10 mouse cellular contexts compared by ENCODE assay signal in genomic region chr2:75150986-75151385, GRCm38 (mm10).
A peak's percentile ranks its signal among the peaks of the same experiment; 100 is the strongest.
DNase-seq lines count a peak whose midpoint lies in the region; ATAC-seq and TF ChIP-seq lines count a peak whose summit lies in the region.
"Had no signal": no experiment of that assay in that cellular context is flagged by ENCODE, and none has a peak within 500 bp of the region (broad histone marks: within the 10 kb centered on the region; RNA-seq: fewer than 3 reads in every experiment).

No protein-coding gene starts in this region.

- no peak overlapping the region for H3K4me3 ChIP-seq in midbrain, embryonic 11.5 days (ENCODE audit: low read depth, low read length)
- no peak overlapping the region for H3K4me3 ChIP-seq in midbrain, embryonic 15.5 days
- no peak overlapping the region for H3K4me3 ChIP-seq in lung, adult 2 months (replicated peaks; ENCODE audit: extremely low read depth, low read depth, low read length)
- H3K4me3 ChIP-seq: heart, embryonic 13.5 days; midbrain, embryonic 12.5 days had no signal

- H3K4me1 ChIP-seq in midbrain, embryonic 11.5 days (ENCODE audit: control insufficient read depth, insufficient read depth, low read length): no peaks in the 10 kb centered on the region
- H3K4me1 ChIP-seq in midbrain, embryonic 15.5 days: no peaks in the 10 kb centered on the region
- no peaks in the 10 kb centered on the region; the same call in 1 of the 2 replicates for H3K4me1 ChIP-seq in lung, adult 2 months (ENCODE audit: control insufficient read depth, insufficient read depth, low read length)
- H3K4me1 ChIP-seq: midbrain, embryonic 12.5 days had no signal

- peak; percentile 18 to 72 for DNase-seq in adrenal gland, adult (ENCODE audit: inconsistent age in 2 of 2, low spot score in 1 of 2)
- DNase-seq in adrenal gland, adult 8-10 months: no peak
- DNase-seq in midbrain, embryonic 11.5 days (ENCODE audit: low spot score, missing footprints): peak; percentile 89
- DNase-seq in cerebellum, adult 9-11 months: peak; percentile 5
- peak; percentile 54 to 57 for DNase-seq in heart, postnatal 36 days
- peak; percentile 22 for DNase-seq in lung, adult 2 months
- DNase-seq in thymus, postnatal 14 days: peak; percentile 68

- no peak for TF ChIP-seq POLR2A in lung, adult 2 months (IDR thresholded peaks at IDR 0.05; ENCODE audit: borderline replicate concordance, extremely low read depth, low read depth, low read length)

- H3K4me2 ChIP-seq in midbrain, embryonic 11.5 days: no peak overlapping the region
- no peak overlapping the region for H3K4me2 ChIP-seq in midbrain, embryonic 15.5 days
- H3K4me2 ChIP-seq: heart, embryonic 13.5 days; midbrain, embryonic 12.5 days had no signal

- 0 out of 2 replicates have a peak, but pooled peaks cover 2% of the 10 kb centered on the region for H3K27me3 ChIP-seq in midbrain, embryonic 11.5 days (ENCODE audit: control insufficient read depth, insufficient read depth, low read length)
- no peaks in the 10 kb centered on the region for H3K27me3 ChIP-seq in midbrain, embryonic 15.5 days (replicated peaks)

- intact Hi-C loops in heart, postnatal 36 days (cut with DNase I): loop anchor here (1.0 to 5.0 kb wide), 5 partner anchors 56 to 449 kb away; no protein-coding TSS in a partner anchor

- no peak for ATAC-seq in midbrain, embryonic 11.5 days (ENCODE audit: low FRiP score)
- ATAC-seq in midbrain, embryonic 15.5 days (replicated peaks): no peak

- H3K36me3 ChIP-seq in midbrain, embryonic 11.5 days (ENCODE audit: control insufficient read depth, insufficient read depth, low read length): no peaks in the 10 kb centered on the region
- H3K36me3 ChIP-seq in midbrain, embryonic 15.5 days (replicated peaks): no peaks in the 10 kb centered on the region
- H3K36me3 ChIP-seq: heart, embryonic 13.5 days; midbrain, embryonic 12.5 days had no signal

- H3K27ac ChIP-seq in midbrain, embryonic 11.5 days (ENCODE audit: low read depth, low read length): no peak overlapping the region
- H3K27ac ChIP-seq in midbrain, embryonic 15.5 days: no peak overlapping the region
- H3K27ac ChIP-seq: heart, embryonic 13.5 days; midbrain, embryonic 12.5 days had no signal

- TF ChIP-seq CTCF in lung, adult 2 months (IDR thresholded peaks at IDR 0.05; ENCODE audit: insufficient read depth, low read length): no peak

- 5% methylated on average over 6 of the region's 6 CpGs for WGBS in midbrain, embryonic 11.5 days
- WGBS in midbrain, embryonic 15.5 days: 6% methylated on average over 6 of the region's 6 CpGs
- 4% methylated on average over 6 of the region's 6 CpGs for WGBS in lung, adult 2 months

- no peaks in the 10 kb centered on the region for H3K9me3 ChIP-seq in midbrain, embryonic 11.5 days (ENCODE audit: control insufficient read depth, low read length)
- no peaks in the 10 kb centered on the region for H3K9me3 ChIP-seq in midbrain, embryonic 15.5 days
- H3K9me3 ChIP-seq: heart, embryonic 13.5 days; midbrain, embryonic 12.5 days had no signal

- no peak overlapping the region for H3K9ac ChIP-seq in midbrain, embryonic 11.5 days (ENCODE audit: low read length)
- no peak overlapping the region for H3K9ac ChIP-seq in midbrain, embryonic 15.5 days
- H3K9ac ChIP-seq: heart, embryonic 13.5 days; midbrain, embryonic 12.5 days had no signal
